Mouse (Mus musculus): ENCODE results near the gene Gm36210.

DNA sequence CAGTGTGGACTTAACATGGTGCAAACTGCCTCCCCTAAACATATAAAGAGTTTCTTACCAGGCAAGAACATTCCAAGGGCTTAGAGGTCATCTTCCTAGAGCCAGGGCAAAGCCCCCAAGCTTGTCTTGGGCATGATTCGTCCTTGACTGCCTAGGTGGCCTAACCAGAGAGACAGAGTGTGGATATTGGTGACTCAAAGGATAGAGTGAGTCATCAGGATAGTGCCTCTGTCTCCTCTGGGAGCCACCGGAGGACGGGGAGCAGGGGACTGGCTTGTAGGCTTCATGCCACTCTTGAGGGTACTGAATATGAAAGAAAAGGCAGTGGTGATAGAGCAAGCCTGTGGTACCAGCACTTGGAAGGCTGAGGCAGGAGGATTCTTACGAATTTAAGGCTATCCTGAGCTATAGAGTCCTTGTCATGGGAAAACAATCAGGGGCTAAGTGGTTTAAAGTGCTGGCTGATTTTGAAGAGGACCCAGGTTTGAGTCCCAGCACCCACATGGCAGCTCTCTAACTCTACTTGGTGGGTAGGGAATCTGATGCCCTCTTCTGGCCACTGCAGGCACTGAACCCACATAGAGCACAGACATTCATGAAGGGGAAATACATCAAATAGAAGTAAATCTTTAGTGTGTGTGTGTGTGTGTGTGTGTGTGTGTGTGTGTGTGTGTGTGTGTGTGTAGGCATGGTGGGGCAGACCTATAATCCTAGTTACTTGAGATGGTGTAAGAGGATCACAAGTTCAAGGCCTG lies 28.0 kb upstream of the Gm36210 start:
- TF ChIP-seq CTCF (IDR thresholded peaks at IDR 0.05; ENCODE audit: low read depth, low read length) (peak; percentile 5; the same call in 1 of the 2 replicates), POLR2A (IDR thresholded peaks at IDR 0.05; ENCODE audit: extremely low read depth, insufficient read depth, low read length) (no peak)
